Mouse (Mus musculus): Measurements from ENCODE around the gene Ifi27. TPM values are rescaled to one million over a fixed set of nuclear protein-coding genes. Genes with fewer than 3 reads are reported as not detected.
A peak's percentile ranks its signal among the peaks of the same experiment; 100 is the strongest.

Gene Ifi27
- total and polyA plus RNA-seq, 3 experiments, result 103 to 105 TPM; not detected in 1

DNA sequence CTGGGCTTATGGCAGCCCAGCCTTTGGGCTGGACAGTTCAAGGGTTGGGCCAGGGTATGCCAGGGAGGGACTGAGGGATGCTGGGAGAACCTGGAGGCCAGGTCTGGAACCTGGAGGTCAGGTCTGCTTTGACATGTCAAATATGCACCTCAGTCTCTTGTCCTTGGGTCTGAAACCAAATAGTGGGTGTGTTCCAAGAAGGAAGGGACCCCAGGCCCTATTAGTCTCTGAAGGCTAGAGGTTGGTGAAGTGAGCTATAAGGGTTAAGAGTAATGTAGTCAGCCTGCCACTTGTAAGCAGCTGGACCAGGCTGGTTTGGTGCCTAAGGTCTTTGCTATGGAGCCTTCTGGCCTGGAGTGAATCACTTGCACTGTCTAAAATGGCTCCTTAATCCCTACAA, 850 bp downstream of the Ifi27 start:
- H3K79me2 ChIP-seq (ENCODE audit: control insufficient read depth, insufficient read depth, low read length, poor library complexity), result no peaks in the 10 kb centered on the region
- H3K4me1 ChIP-seq (ENCODE audit: control insufficient read depth in 1 of 2, insufficient read depth in 2 of 2, low read length in 2 of 2), result peaks cover 3 to 14% of the 10 kb centered on the region in 2 experiments; a peak in 3 of 4 replicates
- H3K9me3 ChIP-seq (replicated peaks; ENCODE audit: insufficient read depth, low read length), result no peaks in the 10 kb centered on the region
- TF ChIP-seq SMC3 (IDR thresholded peaks at IDR 0.05; ENCODE audit: low read depth, low read length), result no peak
- no peak for TF ChIP-seq EP300 (IDR thresholded peaks at IDR 0.05; ENCODE audit: low read depth in 1 of 2, low read length in 2 of 2)
- TF ChIP-seq TBP (IDR thresholded peaks at IDR 0.05; ENCODE audit: low read depth, low read length), result no peak
- TF ChIP-seq NRF1 (IDR thresholded peaks at IDR 0.05; ENCODE audit: insufficient read depth, low read depth, low read length, poor library complexity, severe bottlenecking), result no peak
- no peak for TF ChIP-seq UBTF (IDR thresholded peaks at IDR 0.05; ENCODE audit: borderline replicate concordance, insufficient read depth, low read depth, low read length)
- no peak for TF ChIP-seq GABPA (IDR thresholded peaks at IDR 0.05; ENCODE audit: low read depth, low read length)
- TF ChIP-seq CHD1 (IDR thresholded peaks at IDR 0.05; ENCODE audit: low read depth, low read length), result no peak
- no peak for TF ChIP-seq CTCF (IDR thresholded peaks at IDR 0.05 in 2 of 3, conservative IDR thresholded peaks at IDR 0.05 in 1 of 3; ENCODE audit: control insufficient read depth in 1 of 3, insufficient read depth in 1 of 3, low read depth in 2 of 3, low read length in 3 of 3, poor library complexity in 1 of 3, severe bottlenecking in 1 of 3)
- TF ChIP-seq ZKSCAN1 (IDR thresholded peaks at IDR 0.05; ENCODE audit: low read depth, low read length), result no peak
- no peak for TF ChIP-seq E2F4 (IDR thresholded peaks at IDR 0.05; ENCODE audit: borderline replicate concordance, low read depth, low read length)
- no peak for TF ChIP-seq JUND (IDR thresholded peaks at IDR 0.05; ENCODE audit: low read depth, low read length)
- no peak for TF ChIP-seq TAL1 (IDR thresholded peaks at IDR 0.05; ENCODE audit: low read length)
- TF ChIP-seq POLR2A (IDR thresholded peaks at IDR 0.05; ENCODE audit: control insufficient read depth in 1 of 2, insufficient read depth in 1 of 2, low read depth in 1 of 2, low read length in 2 of 2, poor library complexity in 1 of 2), result no peak
- no peak for TF ChIP-seq KAT2A (conservative IDR thresholded peaks at IDR 0.05; ENCODE audit: low read depth, low read length)
- no peak for TF ChIP-seq ELF1 (IDR thresholded peaks at IDR 0.05; ENCODE audit: low read depth, low read length)
- TF ChIP-seq TCF12 (IDR thresholded peaks at IDR 0.05; ENCODE audit: low read depth, low read length), result no peak
- no peak for TF ChIP-seq MAX (IDR thresholded peaks at IDR 0.05; ENCODE audit: low read length)
- TF ChIP-seq RCOR1 (IDR thresholded peaks at IDR 0.05; ENCODE audit: low read depth, low read length), result no peak
- peak overlapping the region; percentile 69 to 79 for H3K4me3 ChIP-seq (ENCODE audit: control insufficient read depth in 1 of 2, insufficient read depth in 1 of 2, low read depth in 2 of 2, low read length in 2 of 2)
- peaks cover 0 to 5% of the 10 kb centered on the region in 2 experiments; a peak in 3 of 4 replicates for H3K36me3 ChIP-seq (ENCODE audit: control insufficient read depth in 1 of 2, insufficient read depth in 2 of 2, low read length in 2 of 2)
- peak overlapping the region; percentile 81 for H3K9ac ChIP-seq (ENCODE audit: control insufficient read depth, low read depth, low read length, poor library complexity, severe bottlenecking)
- no peak for DNase-seq (ENCODE audit: low read depth, low spot score)
- H3K27ac ChIP-seq (ENCODE audit: control insufficient read depth, low read depth, low read length), result peak overlapping the region; percentile 87
- H3K27me3 ChIP-seq (ENCODE audit: control insufficient read depth in 1 of 2, insufficient read depth in 2 of 2, low read length in 2 of 2), result no peaks in the 10 kb centered on the region

- no peak for TF ChIP-seq RAD21 (IDR thresholded peaks at IDR 0.05; ENCODE audit: low read depth, low read length)
- TF ChIP-seq NRF1 (IDR thresholded peaks at IDR 0.05; ENCODE audit: insufficient read depth, low read depth, low read length, poor library complexity, severe bottlenecking), result no peak
- peaks cover 0 to 5% of the 10 kb centered on the region in 2 experiments; a peak in 3 of 4 replicates for H3K36me3 ChIP-seq (ENCODE audit: control insufficient read depth in 1 of 2, insufficient read depth in 2 of 2, low read length in 2 of 2)
- no peaks in the 10 kb centered on the region for H3K79me2 ChIP-seq (ENCODE audit: control insufficient read depth, insufficient read depth, low read length, poor library complexity)
- DNase-seq (ENCODE audit: low read depth, low spot score), result peak; percentile 32
- H3K9ac ChIP-seq (ENCODE audit: control insufficient read depth, low read depth, low read length, poor library complexity, severe bottlenecking), result no peak overlapping the region
- no peak overlapping the region for H3K4me3 ChIP-seq (ENCODE audit: control insufficient read depth in 1 of 2, insufficient read depth in 1 of 2, low read depth in 2 of 2, low read length in 2 of 2)
- H3K4me1 ChIP-seq (ENCODE audit: control insufficient read depth in 1 of 2, insufficient read depth in 2 of 2, low read length in 2 of 2), result peaks cover 3 to 14% of the 10 kb centered on the region in 2 experiments; a peak in 3 of 4 replicates
- H3K27ac ChIP-seq (ENCODE audit: control insufficient read depth, low read depth, low read length), result no peak overlapping the region
- H3K27me3 ChIP-seq (ENCODE audit: control insufficient read depth in 1 of 2, insufficient read depth in 2 of 2, low read length in 2 of 2), result no peaks in the 10 kb centered on the region
- no peaks in the 10 kb centered on the region for H3K9me3 ChIP-seq (replicated peaks; ENCODE audit: insufficient read depth, low read length)
These were observed 3.6 kb downstream of the Ifi27 start for GRCm38 (mm10) chr12:103437601-103438000.

Data from MEL (cell line).